Mouse (Mus musculus): ENCODE measurements around the gene Arid2. TPM values are rescaled to one million over a fixed set of nuclear protein-coding genes. Genes with fewer than 3 reads are reported as not detected.
"Not testable (repeated sequence)": the region's sequence is repeated elsewhere in the genome, so short reads cannot be mapped to it uniquely, and the experiment has no call there.

Gene Arid2
- polyA plus RNA-seq, 1 experiment from 2014 or later: 16.8 TPM

- H3K4me2 ChIP-seq (replicated peaks): no peak overlapping the region
- ATAC-seq: no peak
- H3K9ac ChIP-seq: no peak overlapping the region
- H3K4me1 ChIP-seq (replicated peaks): no peaks in the 10 kb centered on the region
- peaks cover 21% of the 10 kb centered on the region for H3K36me3 ChIP-seq
- no peak overlapping the region for H3K27ac ChIP-seq
- no peaks in the 10 kb centered on the region for H3K9me3 ChIP-seq
- WGBS: 86% methylated on average over 8 of the region's 8 CpGs
- no peaks in the 10 kb centered on the region for H3K27me3 ChIP-seq (replicated peaks)
- no peak overlapping the region for H3K4me3 ChIP-seq (replicated peaks)
Measured at GRCm38 (mm10) chr15:96396641-96397344, 109.5 kb downstream of the Arid2 start.

DNA sequence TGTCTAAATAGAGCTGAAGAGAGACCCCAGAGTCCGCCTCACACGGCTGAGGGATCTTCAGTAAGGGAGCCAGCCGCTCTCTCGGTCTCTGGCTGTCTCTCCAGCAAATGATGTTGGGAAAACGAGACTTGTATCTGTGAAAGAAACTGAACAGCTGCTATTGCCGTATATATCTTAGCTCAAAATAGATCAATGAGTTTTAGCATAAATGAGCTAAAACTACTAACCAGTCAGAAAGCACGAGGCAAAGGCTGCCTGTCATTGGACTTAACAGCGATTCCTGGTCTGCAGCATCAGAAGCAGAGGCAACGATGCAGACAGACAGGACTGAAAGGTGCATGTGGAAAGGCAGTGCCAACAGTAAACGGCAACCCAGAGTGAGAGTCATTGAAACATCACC lies 111.0 kb downstream of the Arid2 start:
- Histone ChIP-seq H3K36me3 (peaks cover 17% of the 10 kb centered on the region), H3K4me2 (replicated peaks) (no peak overlapping the region), H3K27ac (no peak overlapping the region), H3K9me3 (no peaks in the 10 kb centered on the region), H3K9ac (no peak overlapping the region), H3K4me3 (replicated peaks) (no peak overlapping the region), H3K27me3 (replicated peaks) (no peaks in the 10 kb centered on the region), H3K4me1 (replicated peaks) (no peaks in the 10 kb centered on the region)
- 82% methylated on average over 10 of the region's 10 CpGs for WGBS
- no peak for ATAC-seq

DNA sequence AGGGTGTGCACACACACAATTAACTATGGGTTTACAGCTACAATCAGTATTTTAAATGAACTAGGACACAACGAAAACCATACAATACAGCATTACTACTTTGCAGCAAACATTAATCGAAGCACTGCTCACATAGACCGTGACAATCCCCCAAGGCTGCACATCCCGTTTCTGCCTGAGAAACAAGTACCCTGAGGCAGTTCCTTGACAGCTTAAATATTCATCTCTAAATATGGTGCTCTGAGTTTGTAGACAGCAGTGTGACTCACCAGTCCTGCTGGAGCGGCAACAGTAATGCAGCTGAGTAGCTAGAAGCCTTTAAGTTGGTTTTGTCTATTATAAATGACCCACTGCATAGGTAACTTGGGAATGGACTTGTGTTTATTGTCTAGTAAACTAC lies 118.2 kb downstream of the Arid2 start:
- H3K9me3 ChIP-seq: no peaks in the 10 kb centered on the region
- ATAC-seq: no peak
- no peak overlapping the region for H3K4me2 ChIP-seq (replicated peaks)
- H3K27ac ChIP-seq: no peak overlapping the region
- peaks cover 6% of the 10 kb centered on the region; the same call in 1 of the 2 replicates for H3K36me3 ChIP-seq
- no peaks in the 10 kb centered on the region for H3K27me3 ChIP-seq (replicated peaks)
- H3K4me1 ChIP-seq (replicated peaks): no peaks in the 10 kb centered on the region
- no peak overlapping the region for H3K4me3 ChIP-seq (replicated peaks)
- WGBS: 80% methylated on average over 5 of the region's 5 CpGs
- H3K9ac ChIP-seq: no peak overlapping the region

GRCm38 (mm10) chr15:96406253-96406652 lies 118.9 kb downstream of the Arid2 start:
- no peak overlapping the region for H3K4me3 ChIP-seq (replicated peaks)
- no peaks in the 10 kb centered on the region for H3K9me3 ChIP-seq
- H3K27ac ChIP-seq: no peak overlapping the region
- no peak for ATAC-seq
- H3K4me2 ChIP-seq (replicated peaks): no peak overlapping the region
- no peaks in the 10 kb centered on the region for H3K27me3 ChIP-seq (replicated peaks)
- H3K36me3 ChIP-seq: peaks cover 7% of the 10 kb centered on the region; the same call in 1 of the 2 replicates
- WGBS: 83% methylated on average over 4 of the region's 4 CpGs
- H3K4me1 ChIP-seq (replicated peaks): no peaks in the 10 kb centered on the region
- no peak overlapping the region for H3K9ac ChIP-seq

DNA sequence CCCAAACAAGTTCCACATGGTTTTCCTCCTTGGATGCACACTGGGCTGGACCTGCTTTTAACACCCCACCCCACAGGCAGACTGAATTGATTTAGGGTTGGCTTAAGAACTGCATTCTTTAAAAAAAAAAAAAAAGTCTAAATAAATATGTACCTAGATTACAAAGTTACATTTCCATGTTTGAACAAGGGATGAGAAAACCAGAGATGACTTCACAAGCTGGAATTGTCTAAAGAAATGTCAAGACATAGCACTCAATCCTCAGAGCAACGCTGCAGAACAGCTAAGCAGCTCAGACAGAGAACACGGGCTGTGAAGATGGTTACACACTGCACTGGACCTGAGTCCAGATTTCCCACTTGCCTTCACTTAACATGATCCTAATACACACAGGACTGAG lies 119.8 kb downstream of the Arid2 start:
- H3K27me3 ChIP-seq (replicated peaks): no peaks in the 10 kb centered on the region
- H3K9ac ChIP-seq: no peak overlapping the region
- no peak overlapping the region for H3K4me3 ChIP-seq (replicated peaks)
- no peaks in the 10 kb centered on the region for H3K9me3 ChIP-seq
- no peak overlapping the region for H3K4me2 ChIP-seq (replicated peaks)
- no peaks in the 10 kb centered on the region for H3K4me1 ChIP-seq (replicated peaks)
- H3K36me3 ChIP-seq: peaks cover 7% of the 10 kb centered on the region
- no peak for ATAC-seq
- no peak overlapping the region for H3K27ac ChIP-seq
- WGBS: 41% methylated on average over 2 of the region's 2 CpGs

GRCm38 (mm10) chr15:96408717-96409121 lies 121.4 kb downstream of the Arid2 start:
- Histone ChIP-seq H3K36me3 (peaks cover 12% of the 10 kb centered on the region; the same call in 1 of the 2 replicates), H3K4me3 (replicated peaks) (no peak overlapping the region), H3K4me1 (replicated peaks) (no peaks in the 10 kb centered on the region), H3K4me2 (replicated peaks) (no peak overlapping the region), H3K27me3 (replicated peaks) (no peaks in the 10 kb centered on the region), H3K9me3 (no peaks in the 10 kb centered on the region), H3K9ac (no peak overlapping the region), H3K27ac (no peak overlapping the region)
- WGBS: 87% methylated on average over 6 of the region's 6 CpGs
- ATAC-seq: peak; percentile 72

- H3K9me3 ChIP-seq: no peaks in the 10 kb centered on the region
- WGBS: 89% methylated on average over 12 of the region's 12 CpGs
- ATAC-seq: no peak
- H3K4me2 ChIP-seq (replicated peaks): no peak overlapping the region
- H3K27me3 ChIP-seq (replicated peaks): no peaks in the 10 kb centered on the region
- no peaks in the 10 kb centered on the region for H3K4me1 ChIP-seq (replicated peaks)
- peaks cover 42% of the 10 kb centered on the region for H3K36me3 ChIP-seq
- H3K9ac ChIP-seq: no peak overlapping the region
- no peak overlapping the region for H3K27ac ChIP-seq
- H3K4me3 ChIP-seq (replicated peaks): no peak overlapping the region
Measured at GRCm38 (mm10) chr15:96418161-96418560, 130.8 kb downstream of the Arid2 start.

GRCm38 (mm10) chr15:96419920-96420319 lies 132.6 kb downstream of the Arid2 start:
- Histone ChIP-seq H3K9me3 (no peaks in the 10 kb centered on the region), H3K9ac (no peak overlapping the region), H3K4me2 (replicated peaks) (no peak overlapping the region), H3K36me3 (peaks cover 33% of the 10 kb centered on the region), H3K4me3 (replicated peaks) (no peak overlapping the region), H3K27me3 (replicated peaks) (no peaks in the 10 kb centered on the region), H3K27ac (no peak overlapping the region), H3K4me1 (replicated peaks) (no peaks in the 10 kb centered on the region)
- 95% methylated on average over 8 of the region's 8 CpGs for WGBS
- no peak for ATAC-seq

DNA sequence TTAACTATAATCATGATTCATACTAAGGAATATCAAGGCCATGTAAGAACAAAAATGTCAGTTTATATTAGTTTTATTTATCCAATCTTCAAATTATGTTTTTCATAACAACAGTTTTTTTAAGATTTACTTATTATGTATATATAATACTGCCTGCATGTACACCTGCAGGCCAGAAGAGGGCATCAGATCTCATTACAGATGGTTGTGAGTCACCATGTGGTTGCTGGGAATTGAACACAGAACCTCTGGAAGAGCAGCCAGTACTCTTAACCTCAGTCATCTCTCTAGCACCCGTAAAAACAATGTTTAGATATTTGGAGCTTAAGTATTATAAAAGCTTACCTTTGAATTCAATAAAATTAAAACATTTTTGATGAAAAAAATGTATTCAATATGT lies 146.9 kb downstream of the Arid2 start:
- no peaks in the 10 kb centered on the region for H3K9me3 ChIP-seq
- no peak overlapping the region for H3K4me2 ChIP-seq (replicated peaks)
- no peaks in the 10 kb centered on the region for H3K4me1 ChIP-seq (replicated peaks)
- H3K9ac ChIP-seq: no peak overlapping the region
- ATAC-seq: no peak
- 94% methylated on average over 1 of the region's 1 CpGs for WGBS
- H3K27me3 ChIP-seq (replicated peaks): no peaks in the 10 kb centered on the region
- H3K36me3 ChIP-seq: peaks cover 18% of the 10 kb centered on the region; the same call in 1 of the 2 replicates
- H3K27ac ChIP-seq: no peak overlapping the region
- H3K4me3 ChIP-seq (replicated peaks): no peak overlapping the region

- 69% methylated on average over 6 of the region's 6 CpGs for WGBS
- not testable (repeated sequence) for ATAC-seq; H3K36me3 ChIP-seq; H3K9me3 ChIP-seq; H3K9ac ChIP-seq; H3K4me3 ChIP-seq (replicated peaks); H3K27ac ChIP-seq; H3K4me1 ChIP-seq (replicated peaks); H3K4me2 ChIP-seq (replicated peaks); H3K27me3 ChIP-seq (replicated peaks)
Measured at GRCm38 (mm10) chr15:96441480-96441879, 154.2 kb downstream of the Arid2 start.

- Histone ChIP-seq H3K27ac (no peak overlapping the region), H3K4me1 (replicated peaks) (no peaks in the 10 kb centered on the region), H3K9me3 (no peaks in the 10 kb centered on the region), H3K36me3 (peaks cover 7% of the 10 kb centered on the region), H3K4me2 (replicated peaks) (no peak overlapping the region), H3K9ac (no peak overlapping the region), H3K27me3 (replicated peaks) (no peaks in the 10 kb centered on the region), H3K4me3 (replicated peaks) (no peak overlapping the region)
- WGBS: 88% methylated on average over 10 of the region's 10 CpGs
- no peak for ATAC-seq
Measured at GRCm38 (mm10) chr15:96446785-96447184, 159.5 kb downstream of the Arid2 start.

- WGBS: 90% methylated on average over 7 of the region's 7 CpGs
- Histone ChIP-seq H3K4me3 (replicated peaks) (no peak overlapping the region), H3K4me1 (replicated peaks) (no peaks in the 10 kb centered on the region), H3K27me3 (replicated peaks) (no peaks in the 10 kb centered on the region), H3K4me2 (replicated peaks) (no peak overlapping the region), H3K9me3 (no peaks in the 10 kb centered on the region), H3K9ac (no peak overlapping the region), H3K36me3 (peaks cover 5% of the 10 kb centered on the region), H3K27ac (no peak overlapping the region)
- peak; percentile 41 for ATAC-seq
Measured at GRCm38 (mm10) chr15:96448656-96449299, 161.5 kb downstream of the Arid2 start.

DNA sequence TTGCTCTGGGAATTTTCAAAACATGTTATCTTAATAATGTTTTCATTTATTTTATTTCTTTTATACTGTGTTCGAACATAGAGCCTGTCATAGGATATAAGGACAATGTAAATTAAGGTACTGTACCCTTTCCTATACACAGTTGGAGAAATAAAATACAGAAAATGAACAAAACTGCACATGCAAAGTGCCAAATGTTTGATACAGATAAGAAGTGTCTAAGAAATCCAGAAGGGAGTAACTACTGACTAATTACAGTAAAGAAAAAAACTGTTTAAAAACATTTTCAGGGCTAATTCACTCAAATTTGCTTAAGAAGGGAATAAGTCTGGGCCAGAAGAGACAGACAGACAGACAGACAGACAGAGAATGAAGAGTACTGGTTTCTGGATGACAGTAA lies 166.0 kb downstream of the Arid2 start:
- no peaks in the 10 kb centered on the region for H3K27me3 ChIP-seq (replicated peaks)
- H3K4me3 ChIP-seq (replicated peaks): no peak overlapping the region
- H3K4me2 ChIP-seq (replicated peaks): no peak overlapping the region
- H3K27ac ChIP-seq: no peak overlapping the region
- peaks cover 5% of the 10 kb centered on the region for H3K36me3 ChIP-seq
- no peaks in the 10 kb centered on the region for H3K9me3 ChIP-seq
- WGBS: 92% methylated on average over 1 of the region's 1 CpGs
- peaks cover 12% of the 10 kb centered on the region; the same call in 1 of the 2 replicates for H3K4me1 ChIP-seq (replicated peaks)
- no peak for ATAC-seq
- H3K9ac ChIP-seq: no peak overlapping the region
